Mouse (Mus musculus): Measurements from ENCODE around the gene Cntd1. TPM values are rescaled to one million over a fixed set of nuclear protein-coding genes. Genes with fewer than 3 reads are reported as not detected.
A peak's percentile ranks its signal among the peaks of the same experiment; 100 is the strongest.

The Cntd1 gene
- polyA plus RNA-seq, 1 experiment from 2014 or later: 0.84 TPM

DNA sequence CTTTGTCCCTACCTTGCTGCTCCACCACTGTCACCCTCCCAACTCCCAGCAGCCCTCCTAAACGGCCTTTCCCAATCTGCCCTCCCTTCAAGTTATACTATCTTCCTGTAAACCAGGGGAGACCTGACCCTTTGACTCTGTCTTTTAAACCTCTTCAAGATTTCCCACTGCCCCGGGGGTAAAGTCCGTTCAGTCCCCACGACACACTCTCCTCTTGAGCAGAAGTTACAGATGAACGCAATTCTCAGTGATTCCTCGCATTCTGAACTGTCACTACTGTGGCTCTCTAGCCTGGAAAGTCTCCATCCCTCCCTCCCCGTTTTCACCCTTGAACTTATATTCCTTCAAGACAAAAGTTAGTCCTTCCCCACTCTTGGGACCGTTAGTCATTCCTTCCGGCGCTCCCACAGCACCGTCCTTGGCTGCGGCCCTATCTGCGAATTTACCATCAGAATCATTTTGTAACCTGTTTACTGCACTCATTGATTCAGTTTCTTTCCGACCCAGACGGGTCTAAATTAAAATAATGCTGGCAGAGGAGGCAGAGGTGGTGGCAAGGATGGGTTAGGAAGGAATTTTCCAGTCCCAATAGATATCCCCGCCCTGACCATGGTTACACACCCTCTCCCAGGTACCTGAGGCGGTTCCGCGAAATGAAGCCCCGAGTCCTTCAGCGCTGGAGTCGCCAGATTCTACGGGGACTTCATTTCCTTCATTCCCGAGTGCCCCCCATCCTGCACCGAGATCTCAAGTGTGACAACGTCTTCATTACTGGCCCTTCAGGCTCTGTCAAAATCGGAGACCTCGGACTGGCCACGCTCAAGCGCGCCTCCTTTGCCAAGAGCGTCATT lies 15.4 kb upstream of the Cntd1 start:
- H3K9ac ChIP-seq (ENCODE audit: low read depth, low read length): no peak overlapping the region

GRCm38 (mm10) chr11:101263989-101264280 lies 14.9 kb upstream of the Cntd1 start:
- no peak overlapping the region for H3K4me3 ChIP-seq (ENCODE audit: low read length)
- H3K4me1 ChIP-seq (ENCODE audit: control insufficient read depth, insufficient read depth, low read length): peaks cover 42% of the 10 kb centered on the region
- peaks cover 9% of the 10 kb centered on the region; the same call in 1 of the 2 replicates for H3K27me3 ChIP-seq (replicated peaks; ENCODE audit: control insufficient read depth, insufficient read depth, low read length)
- ATAC-seq: no peak
- WGBS: 46% methylated on average over 3 of the region's 3 CpGs
- H3K36me3 ChIP-seq (ENCODE audit: control insufficient read depth, insufficient read depth, low read length): no peaks in the 10 kb centered on the region
- H3K9me3 ChIP-seq (ENCODE audit: control insufficient read depth, low read length): no peaks in the 10 kb centered on the region
- H3K9ac ChIP-seq (ENCODE audit: low read depth, low read length): no peak overlapping the region
- no peak overlapping the region for H3K4me2 ChIP-seq (ENCODE audit: low read depth, low read length)
- no peak overlapping the region for H3K27ac ChIP-seq (ENCODE audit: low read length)

More for the DNA sequence above, 15.4 kb upstream of the Cntd1 start:
- H3K4me2 ChIP-seq (ENCODE audit: low read depth, low read length): peak overlapping the region; percentile 98; the same call in 1 of the 2 replicates
- no peak overlapping the region for H3K27ac ChIP-seq (ENCODE audit: low read length)
- H3K4me3 ChIP-seq (ENCODE audit: low read length): no peak overlapping the region
- H3K36me3 ChIP-seq (ENCODE audit: control insufficient read depth, insufficient read depth, low read length): no peaks in the 10 kb centered on the region
- no peak for ATAC-seq
- WGBS: 27% methylated on average over 32 of the region's 32 CpGs
- peaks cover 46% of the 10 kb centered on the region for H3K4me1 ChIP-seq (ENCODE audit: control insufficient read depth, insufficient read depth, low read length)
- peaks cover 9% of the 10 kb centered on the region; the same call in 1 of the 2 replicates for H3K27me3 ChIP-seq (replicated peaks; ENCODE audit: control insufficient read depth, insufficient read depth, low read length)
- no peaks in the 10 kb centered on the region for H3K9me3 ChIP-seq (ENCODE audit: control insufficient read depth, low read length)

- peak overlapping the region; percentile 44 for H3K4me2 ChIP-seq (ENCODE audit: low read depth, low read length)
- no peaks in the 10 kb centered on the region for H3K36me3 ChIP-seq (ENCODE audit: control insufficient read depth, insufficient read depth, low read length)
- H3K9ac ChIP-seq (ENCODE audit: low read depth, low read length): peak overlapping the region; percentile 49
- peaks cover 9% of the 10 kb centered on the region; the same call in 1 of the 2 replicates for H3K27me3 ChIP-seq (replicated peaks; ENCODE audit: control insufficient read depth, insufficient read depth, low read length)
- ATAC-seq: no peak
- H3K9me3 ChIP-seq (ENCODE audit: control insufficient read depth, low read length): no peaks in the 10 kb centered on the region
- peak overlapping the region; percentile 27 for H3K4me3 ChIP-seq (ENCODE audit: low read length)
- no peak overlapping the region for H3K27ac ChIP-seq (ENCODE audit: low read length)
- 34% methylated on average over 31 of the region's 31 CpGs for WGBS
- H3K4me1 ChIP-seq (ENCODE audit: control insufficient read depth, insufficient read depth, low read length): peaks cover 36% of the 10 kb centered on the region
Observed at GRCm38 (mm10) chr11:101264954-101265471, 13.8 kb upstream of the Cntd1 start.

DNA sequence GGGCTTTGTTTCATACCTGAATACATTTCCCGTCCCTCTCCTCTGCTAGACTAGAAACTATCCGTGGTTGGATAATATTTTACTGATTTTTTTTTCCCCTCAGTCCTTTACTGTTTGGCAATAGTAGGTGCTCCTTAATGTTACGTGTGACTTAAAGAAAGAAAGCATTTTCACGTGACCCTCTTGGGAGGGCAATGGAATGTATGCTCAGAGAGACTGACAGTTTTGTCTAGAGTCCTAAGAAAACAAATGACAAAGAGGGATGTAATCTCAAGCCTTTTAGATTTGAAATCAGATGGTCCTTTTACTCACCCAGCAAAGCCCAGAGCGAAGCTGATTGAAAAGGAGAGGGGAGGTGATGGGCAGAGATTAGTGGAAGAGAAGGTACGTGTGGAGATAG lies 12.9 kb upstream of the Cntd1 start:
- H3K9me3 ChIP-seq (ENCODE audit: control insufficient read depth, low read length): no peaks in the 10 kb centered on the region
- H3K27ac ChIP-seq (ENCODE audit: low read length): no peak overlapping the region
- no peak overlapping the region for H3K4me2 ChIP-seq (ENCODE audit: low read depth, low read length)
- WGBS: 51% methylated on average over 6 of the region's 6 CpGs
- peaks cover 9% of the 10 kb centered on the region; the same call in 1 of the 2 replicates for H3K27me3 ChIP-seq (replicated peaks; ENCODE audit: control insufficient read depth, insufficient read depth, low read length)
- H3K9ac ChIP-seq (ENCODE audit: low read depth, low read length): no peak overlapping the region
- H3K36me3 ChIP-seq (ENCODE audit: control insufficient read depth, insufficient read depth, low read length): no peaks in the 10 kb centered on the region
- H3K4me1 ChIP-seq (ENCODE audit: control insufficient read depth, insufficient read depth, low read length): peaks cover 34% of the 10 kb centered on the region
- no peak overlapping the region for H3K4me3 ChIP-seq (ENCODE audit: low read length)
- ATAC-seq: no peak

DNA sequence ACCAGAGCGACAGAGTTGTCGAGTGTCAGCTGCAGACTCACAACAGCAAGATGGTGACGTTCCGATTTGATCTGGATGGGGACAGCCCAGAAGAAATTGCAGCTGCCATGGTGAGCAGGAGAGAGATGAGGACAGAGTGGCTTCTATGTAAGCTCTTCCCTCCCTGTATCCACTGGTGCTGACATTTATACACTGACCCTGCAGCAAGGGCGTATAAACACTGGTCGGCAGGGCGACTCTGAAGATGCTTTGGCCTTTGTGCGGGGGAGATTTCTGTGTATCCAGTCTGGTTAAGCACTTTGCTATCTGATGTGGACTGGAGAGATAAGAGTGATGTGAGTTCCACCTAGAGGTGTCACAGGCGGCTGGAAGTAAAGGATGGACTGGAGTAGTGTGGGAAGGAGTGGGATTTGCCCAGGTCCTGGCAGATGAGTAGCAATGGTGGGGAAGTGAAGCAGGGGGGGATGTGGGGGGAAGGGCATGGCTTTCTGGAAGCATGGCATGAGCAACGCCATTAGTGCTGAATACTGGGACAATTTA lies 9.2 kb upstream of the Cntd1 start:
- peak; percentile 77 for ATAC-seq

GRCm38 (mm10) chr11:101272446-101272845 lies 6.4 kb upstream of the Cntd1 start:
- no peak overlapping the region for H3K4me2 ChIP-seq (ENCODE audit: low read depth, low read length)
- no peaks in the 10 kb centered on the region for H3K36me3 ChIP-seq (ENCODE audit: control insufficient read depth, insufficient read depth, low read length)
- H3K9me3 ChIP-seq (ENCODE audit: control insufficient read depth, low read length): no peaks in the 10 kb centered on the region
- no peak for ATAC-seq
- H3K4me3 ChIP-seq (ENCODE audit: low read length): no peak overlapping the region
- WGBS: 88% methylated on average over 3 of the region's 3 CpGs
- no peak overlapping the region for H3K9ac ChIP-seq (ENCODE audit: low read depth, low read length)
- peaks cover 19% of the 10 kb centered on the region for H3K4me1 ChIP-seq (ENCODE audit: control insufficient read depth, insufficient read depth, low read length)
- no peak overlapping the region for H3K27ac ChIP-seq (ENCODE audit: low read length)
- H3K27me3 ChIP-seq (replicated peaks; ENCODE audit: control insufficient read depth, insufficient read depth, low read length): no peaks in the 10 kb centered on the region

More for the DNA sequence above, 9.2 kb upstream of the Cntd1 start:
- Histone ChIP-seq H3K27ac (ENCODE audit: low read length) (no peak overlapping the region), H3K4me3 (ENCODE audit: low read length) (no peak overlapping the region), H3K9me3 (ENCODE audit: control insufficient read depth, low read length) (no peaks in the 10 kb centered on the region), H3K27me3 (replicated peaks; ENCODE audit: control insufficient read depth, insufficient read depth, low read length) (no peaks in the 10 kb centered on the region), H3K4me2 (ENCODE audit: low read depth, low read length) (no peak overlapping the region), H3K4me1 (ENCODE audit: control insufficient read depth, insufficient read depth, low read length) (peaks cover 11% of the 10 kb centered on the region), H3K36me3 (ENCODE audit: control insufficient read depth, insufficient read depth, low read length) (no peaks in the 10 kb centered on the region), H3K9ac (ENCODE audit: low read depth, low read length) (no peak overlapping the region)
- WGBS: 20% methylated on average over 10 of the region's 10 CpGs

- ATAC-seq: no peak
- no peaks in the 10 kb centered on the region for H3K36me3 ChIP-seq (ENCODE audit: control insufficient read depth, insufficient read depth, low read length)
- no peak overlapping the region for H3K4me3 ChIP-seq (ENCODE audit: low read length)
- WGBS: 75% methylated on average over 4 of the region's 4 CpGs
- H3K27ac ChIP-seq (ENCODE audit: low read length): no peak overlapping the region
- no peaks in the 10 kb centered on the region for H3K27me3 ChIP-seq (replicated peaks; ENCODE audit: control insufficient read depth, insufficient read depth, low read length)
- peaks cover 29% of the 10 kb centered on the region for H3K4me1 ChIP-seq (ENCODE audit: control insufficient read depth, insufficient read depth, low read length)
- H3K4me2 ChIP-seq (ENCODE audit: low read depth, low read length): no peak overlapping the region
- H3K9ac ChIP-seq (ENCODE audit: low read depth, low read length): no peak overlapping the region
- H3K9me3 ChIP-seq (ENCODE audit: control insufficient read depth, low read length): no peaks in the 10 kb centered on the region
Observed at GRCm38 (mm10) chr11:101275309-101275708, 3.5 kb upstream of the Cntd1 start.

DNA sequence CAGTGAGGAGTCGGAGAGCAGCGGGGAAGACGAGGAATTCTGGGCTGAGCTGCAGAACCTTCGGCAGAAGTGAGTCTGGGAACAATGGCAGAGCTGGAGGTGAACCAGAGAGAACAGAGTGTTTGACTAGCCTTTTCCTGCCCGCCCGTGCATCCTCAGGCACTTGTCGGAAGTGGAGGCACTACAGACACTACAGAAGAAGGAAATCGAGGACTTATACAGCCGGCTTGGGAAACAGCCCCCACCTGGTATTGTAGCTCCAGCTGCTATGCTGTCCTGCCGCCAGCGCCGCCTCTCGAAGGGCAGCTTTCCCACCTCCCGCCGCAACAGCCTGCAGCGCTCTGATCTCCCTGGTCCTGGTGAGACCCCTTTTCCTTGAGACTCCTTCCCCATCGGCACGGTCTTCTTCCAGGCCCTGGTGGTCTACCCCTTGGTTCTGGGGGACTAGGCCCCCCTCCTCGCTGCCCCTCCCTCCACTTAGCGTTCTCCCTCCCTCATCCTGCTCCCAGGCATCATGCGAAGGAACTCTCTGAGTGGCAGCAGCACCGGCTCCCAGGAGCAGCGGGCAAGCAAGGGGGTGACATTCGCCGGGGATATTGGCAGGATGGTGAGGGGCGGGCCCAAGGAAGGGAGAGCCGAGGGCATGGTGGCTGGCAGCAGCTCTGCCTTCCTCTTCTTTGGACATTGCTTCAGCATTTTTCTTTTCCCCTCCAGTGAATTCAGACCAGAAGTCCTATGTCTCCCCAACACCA lies 2.3 kb upstream of the Cntd1 start:
- 44% methylated on average over 26 of the region's 27 CpGs for WGBS
- H3K4me1 ChIP-seq (ENCODE audit: control insufficient read depth, insufficient read depth, low read length): peaks cover 29% of the 10 kb centered on the region
- peak overlapping the region; percentile 68 for H3K9ac ChIP-seq (ENCODE audit: low read depth, low read length)
- H3K27me3 ChIP-seq (replicated peaks; ENCODE audit: control insufficient read depth, insufficient read depth, low read length): no peaks in the 10 kb centered on the region
- H3K9me3 ChIP-seq (ENCODE audit: control insufficient read depth, low read length): no peaks in the 10 kb centered on the region
- peak overlapping the region; percentile 82 for H3K4me2 ChIP-seq (ENCODE audit: low read depth, low read length)
- H3K4me3 ChIP-seq (ENCODE audit: low read length): peak overlapping the region; percentile 63
- H3K27ac ChIP-seq (ENCODE audit: low read length): peak overlapping the region; percentile 84
- no peak for ATAC-seq
- H3K36me3 ChIP-seq (ENCODE audit: control insufficient read depth, insufficient read depth, low read length): no peaks in the 10 kb centered on the region

Measured in intestine, embryonic 16.5 days (tissue).